Mouse (Mus musculus) T-cell, adult 2 months (primary cell): ENCODE data around the gene Prodh2.
"Not testable (repeated sequence)": the region's sequence is repeated elsewhere in the genome, so short reads cannot be mapped to it uniquely, and the experiment has no call there.

Experiments
- DNase-seq: peaks from one replicate; pipeline ENCODE4 v3.0.0; 2022; ENCODE audit warnings: low spot score

The Prodh2 gene

GRCm38 (mm10) chr7:30493401-30493931, at the start of gene Prodh2:
TSS of gene Prodh2 (plus strand) at chr7:30493622.
- DNase-seq, result no peak

- no peak for DNase-seq
Measured at GRCm38 (mm10) chr7:30443696-30444095, 49.7 kb upstream of the Prodh2 start.

- peak; percentile 28 for DNase-seq
Measured at GRCm38 (mm10) chr7:30444154-30444970, 49.1 kb upstream of the Prodh2 start.

GRCm38 (mm10) chr7:30444971-30445751, 48.3 kb upstream of the Prodh2 start, which contains the start of gene Aplp1:
TSS of gene Aplp1 (minus strand) at chr7:30445535.
- peak; percentile 51 for DNase-seq

GRCm38 (mm10) chr7:30450241-30450640, 43.2 kb upstream of the Prodh2 start:
- DNase-seq, result no peak

- no peak for DNase-seq
Measured at GRCm38 (mm10) chr7:30453327-30453726, 40.1 kb upstream of the Prodh2 start.

- peak; percentile 46 for DNase-seq
Measured at GRCm38 (mm10) chr7:30453766-30454165, 39.7 kb upstream of the Prodh2 start.

- DNase-seq, result no peak
Measured at GRCm38 (mm10) chr7:30454259-30454658, 39.2 kb upstream of the Prodh2 start.

- DNase-seq, result no peak
Measured at GRCm38 (mm10) chr7:30456487-30456886, 36.9 kb upstream of the Prodh2 start.

GRCm38 (mm10) chr7:30456911-30457628, 36.4 kb upstream of the Prodh2 start:
- DNase-seq, result no peak

GRCm38 (mm10) chr7:30457629-30458330, 35.6 kb upstream of the Prodh2 start, which contains the start of the genes Kirrel2 and Nphs1:
TSS of gene Kirrel2 (minus strand) at chr7:30457690.
TSS of gene Nphs1 (plus strand) at chr7:30458315.
- DNase-seq, result no peak

GRCm38 (mm10) chr7:30459484-30459883, 33.9 kb upstream of the Prodh2 start:
- DNase-seq, result no peak

- DNase-seq, result no peak
Measured at GRCm38 (mm10) chr7:30463568-30463967, 29.9 kb upstream of the Prodh2 start.

- no peak for DNase-seq
Measured at GRCm38 (mm10) chr7:30463996-30464395, 29.4 kb upstream of the Prodh2 start.

GRCm38 (mm10) chr7:30464816-30465300, 28.6 kb upstream of the Prodh2 start:
- DNase-seq, result no peak

GRCm38 (mm10) chr7:30472411-30472810, 21.0 kb upstream of the Prodh2 start:
- peak; percentile 26 for DNase-seq

- DNase-seq, result no peak
Measured at GRCm38 (mm10) chr7:30474999-30475398, 18.4 kb upstream of the Prodh2 start.

- DNase-seq, result not testable (repeated sequence)
Measured at GRCm38 (mm10) chr7:30476136-30476535, 17.3 kb upstream of the Prodh2 start.

GRCm38 (mm10) chr7:30477415-30478381, 15.7 kb upstream of the Prodh2 start:
- no peak for DNase-seq

- DNase-seq, result no peak
Measured at GRCm38 (mm10) chr7:30484250-30484649, 9.2 kb upstream of the Prodh2 start.
